Mouse (Mus musculus): ENCODE results near the gene Taf8.

DNA sequence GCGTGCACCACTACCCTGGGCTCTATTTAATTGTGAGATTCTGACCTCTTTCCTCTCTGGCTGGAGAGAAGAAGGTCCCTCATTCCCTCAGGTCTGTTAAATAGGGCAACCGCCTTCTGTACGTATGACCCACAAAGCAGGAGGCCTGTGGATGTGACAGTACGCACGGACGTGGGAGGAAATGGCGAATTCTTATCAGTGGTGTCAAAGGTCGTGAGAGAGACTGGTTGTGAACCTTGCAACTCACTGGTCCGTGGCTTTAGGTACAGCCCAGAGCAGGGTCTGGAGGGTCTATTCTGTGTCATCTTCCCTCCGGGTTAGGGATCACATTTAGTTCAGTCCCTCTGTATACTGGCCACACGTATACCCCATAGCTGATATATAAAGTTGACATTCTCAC is 56.6 kb downstream of the Taf8 start:
- TF ChIP-seq CTCF (conservative IDR thresholded peaks at IDR 0.05; ENCODE audit: low read length), result no peak
- no peak for TF ChIP-seq NANOG (IDR thresholded peaks at IDR 0.05; ENCODE audit: borderline replicate concordance, low read length)
- TF ChIP-seq POU5F1 (IDR thresholded peaks at IDR 0.05; ENCODE audit: borderline replicate concordance, low read length), result no peak
